Mouse (Mus musculus) lung, adult 2 months (tissue): Measurements from ENCODE around the gene Pde4d.

Experiments
- CTCF ChIP-seq: fragments of 200-500 bp; IDR thresholded peaks from 2 replicates; pipeline ENCODE4 v1.5.1; 2011; ENCODE audit warnings: mild to moderate bottlenecking, low read length, control low read depth; ENCODE audit not compliant: insufficient read depth
- POLR2A ChIP-seq: fragments of 200-500 bp; IDR thresholded peaks from 2 replicates; pipeline ENCODE4 v1.6.1; 2011; ENCODE audit warnings: low read depth, mild to moderate bottlenecking, control low read depth, low read length, borderline replicate concordance; ENCODE audit errors: extremely low read depth

DNA sequence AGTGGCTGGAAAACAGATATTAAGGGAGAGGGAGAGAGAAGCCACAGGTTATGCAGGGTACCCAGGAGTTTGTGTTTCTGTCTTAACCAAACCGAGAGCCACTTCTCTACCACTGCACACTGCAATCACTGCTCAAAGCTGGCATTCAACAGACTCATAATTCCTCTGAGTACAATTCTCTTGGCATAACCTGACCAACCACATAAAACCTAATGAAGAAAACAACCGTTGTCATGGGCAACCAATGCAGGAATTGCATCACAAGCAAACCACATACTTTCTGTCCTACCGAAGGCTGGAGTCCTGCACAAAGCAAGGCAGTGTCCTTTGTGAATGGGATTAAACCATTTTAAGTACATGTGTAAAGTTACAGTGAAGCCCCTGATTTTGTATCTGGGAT, 793.4 kb downstream of the Pde4d start:
- TF ChIP-seq CTCF (no peak), POLR2A (no peak)
